Comparison of ENCODE assay signal across 12 mouse cellular contexts in genomic region chr3:122624591-122624990, GRCm38 (mm10). TPM values are rescaled to one million over a fixed set of nuclear protein-coding genes. Genes with fewer than 3 reads are reported as not detected.
A peak's percentile ranks its signal among the peaks of the same experiment; 100 is the strongest.
DNase-seq lines count a peak whose midpoint lies in the region; ATAC-seq lines count a peak whose summit lies in the region.
"Had no signal": no experiment of that assay in that cellular context is flagged by ENCODE, and none has a peak within 500 bp of the region (broad histone marks: within the 10 kb centered on the region; RNA-seq: fewer than 3 reads in every experiment).

No protein-coding gene starts in this region.

- 38% methylated on average over 6 of the region's 6 CpGs for WGBS in stomach, embryonic 15.5 days
- WGBS in heart, embryonic 10.5 days = 80% methylated on average over 6 of the region's 6 CpGs

- no peaks in the 10 kb centered on the region for H3K36me3 ChIP-seq in stomach, embryonic 15.5 days
- no peaks in the 10 kb centered on the region for H3K36me3 ChIP-seq in heart, embryonic 10.5 days
- H3K36me3 ChIP-seq: embryonic facial prominence, embryonic 13.5 days; heart, embryonic 15.5 days; liver, embryonic 13.5 days had no signal

- no peaks in the 10 kb centered on the region for H3K9me3 ChIP-seq in stomach, embryonic 15.5 days
- no peaks in the 10 kb centered on the region for H3K9me3 ChIP-seq in heart, embryonic 10.5 days
- H3K9me3 ChIP-seq: embryonic facial prominence, embryonic 13.5 days; heart, embryonic 15.5 days; liver, embryonic 13.5 days had no signal

- no peak overlapping the region for H3K4me3 ChIP-seq in stomach, embryonic 15.5 days (replicated peaks)
- no peak overlapping the region for H3K4me3 ChIP-seq in heart, embryonic 10.5 days
- H3K4me3 ChIP-seq: embryonic facial prominence, embryonic 13.5 days; heart, embryonic 15.5 days; liver, embryonic 13.5 days had no signal

- DNase-seq in heart, adult 11 months = peak; percentile 88
- DNase-seq in heart, adult 9 months (ENCODE audit: low spot score in 2 of 2) = no peak
- peak; percentile 43 for DNase-seq in right cerebral cortex, postnatal 4 days
- DNase-seq in right cerebral cortex, postnatal 36 days (ENCODE audit: low spot score in 2 of 2) = no peak
- peak; percentile 93 for DNase-seq in kidney, postnatal 25 days
- no peak for DNase-seq in heart, embryonic 10.5 days (ENCODE audit: low spot score)
- DNase-seq: cerebellum, adult 11 months; liver, embryonic 13.5 days had no signal

- no peak overlapping the region for H3K9ac ChIP-seq in stomach, embryonic 15.5 days
- H3K9ac ChIP-seq: embryonic facial prominence, embryonic 13.5 days; heart, embryonic 15.5 days; liver, embryonic 13.5 days had no signal

- no peak overlapping the region for H3K4me2 ChIP-seq in stomach, embryonic 15.5 days
- H3K4me2 ChIP-seq: embryonic facial prominence, embryonic 13.5 days; heart, embryonic 15.5 days; liver, embryonic 13.5 days had no signal

- no peaks in the 10 kb centered on the region for H3K27me3 ChIP-seq in stomach, embryonic 15.5 days (replicated peaks)
- 0 out of 2 replicates have a peak, but pooled peaks cover 3% of the 10 kb centered on the region for H3K27me3 ChIP-seq in heart, embryonic 10.5 days (ENCODE audit: insufficient read depth, poor library complexity, severe bottlenecking)
- H3K27me3 ChIP-seq: embryonic facial prominence, embryonic 13.5 days; heart, embryonic 15.5 days had no signal

- H3K4me1 ChIP-seq in stomach, embryonic 15.5 days = peaks cover 2% of the 10 kb centered on the region
- peaks cover 12% of the 10 kb centered on the region for H3K4me1 ChIP-seq in heart, embryonic 10.5 days

- peak overlapping the region; percentile 48; the same call in 1 of the 2 replicates for H3K27ac ChIP-seq in stomach, embryonic 15.5 days
- H3K27ac ChIP-seq in heart, embryonic 10.5 days = no peak overlapping the region
- H3K27ac ChIP-seq: embryonic facial prominence, embryonic 13.5 days; heart, embryonic 15.5 days; liver, embryonic 13.5 days had no signal

- no peak for ATAC-seq in stomach, embryonic 15.5 days (ENCODE audit: insufficient read depth, low FRiP score, low read depth)
- no peak for ATAC-seq in megakaryocyte, adult 5-6 weeks (ENCODE audit: poor library complexity, severe bottlenecking)

RNA-seq across cellular contexts. Expression of gene Fnbp1l, which starts 5.1 kb away (rescaled TPM):
- 48.6 and 51.7 TPM in 2 replicates for polyA plus RNA-seq in stomach, embryonic 15.5 days (2015; fragmentation: Nextera tagmentation; extraction: Ambion mirVana)
- 2.5 and 3.4 TPM in 2 replicates for total RNA-seq in megakaryocyte, adult 5-6 weeks (2015)
- 4.5 and 6.3 TPM in 2 replicates for total RNA-seq in megakaryocyte, adult 5-6 weeks (2017)
- 24.9 and 34.3 TPM in 2 replicates for polyA plus RNA-seq in heart, embryonic 10.5 days (2016; fragmentation: Nextera tagmentation; extraction: Ambion mirVana)

Comparison
In these comparisons a context has a peak if more than half of its experiments do, and no peak if none do; other contexts are left out.
1. DNase-seq: peak in heart, adult 11 months (single experiment), right cerebral cortex, postnatal 4 days (single experiment) and kidney, postnatal 25 days (2 of 2); none in heart, adult 9 months (0 of 2), right cerebral cortex, postnatal 36 days (0 of 2) and heart, embryonic 10.5 days (single experiment).